Mouse (Mus musculus): ENCODE measurements around the gene Scaf11.

DNA sequence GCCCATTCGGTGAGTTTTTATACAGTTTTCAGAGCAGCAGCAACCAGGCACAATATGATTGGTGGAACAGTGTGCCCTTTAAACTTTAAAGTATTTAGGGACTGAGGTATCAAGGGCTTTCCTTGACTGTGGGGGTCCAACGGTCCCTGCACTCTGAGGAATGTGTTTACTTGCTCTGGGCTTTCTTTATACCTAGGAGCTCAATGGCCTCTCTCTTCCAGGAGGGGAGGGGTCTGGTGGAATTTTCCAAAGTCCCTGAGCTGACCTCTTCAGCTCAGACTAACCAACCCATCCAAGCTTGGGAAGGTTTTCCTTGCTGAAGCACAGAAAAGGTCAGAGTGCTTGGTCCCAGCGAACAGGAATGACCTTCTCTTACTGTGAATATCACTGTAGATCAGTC is 30.8 kb upstream of the Scaf11 start:
- TF ChIP-seq CTCF (IDR thresholded peaks at IDR 0.05) = no peak
- no peak for TF ChIP-seq POLR2A (IDR thresholded peaks at IDR 0.05; ENCODE audit: insufficient read depth, low read depth, low read length)
- TF ChIP-seq EP300 (IDR thresholded peaks at IDR 0.05; ENCODE audit: insufficient read depth, low read depth, low read length) = no peak

All from heart, adult 2 months (tissue).